Mouse (Mus musculus): Measurements from ENCODE around the gene 4933402J07Rik. TPM values are rescaled to one million over a fixed set of nuclear protein-coding genes. Genes with fewer than 3 reads are reported as not detected.

4933402J07Rik gene
- polyA plus RNA-seq, 2 experiments: not detected

GRCm38 (mm10) chr8:87602731-87603130 is 39.1 kb downstream of the 4933402J07Rik start:
- H3K27ac ChIP-seq (replicated peaks; ENCODE audit: low read depth, low read length): no peak overlapping the region
- H3K4me1 ChIP-seq (ENCODE audit: control insufficient read depth, insufficient read depth, low read length): no peaks in the 10 kb centered on the region
- H3K36me3 ChIP-seq (ENCODE audit: control insufficient read depth, insufficient read depth, low read length): no peaks in the 10 kb centered on the region
- DNase-seq (ENCODE audit: low spot score) (no peak), ATAC-seq (ENCODE audit: low FRiP score, low read depth) (no peak)
- no peak overlapping the region for H3K4me2 ChIP-seq (replicated peaks; ENCODE audit: low read depth, low read length, severe bottlenecking)
- no peak overlapping the region for H3K4me3 ChIP-seq (replicated peaks; ENCODE audit: low read length)
- H3K9ac ChIP-seq (ENCODE audit: low read depth, low read length, severe bottlenecking): no peak overlapping the region
- no peaks in the 10 kb centered on the region for H3K27me3 ChIP-seq (ENCODE audit: control insufficient read depth, insufficient read depth, low read length)
- 79% methylated on average over 2 of the region's 2 CpGs for WGBS
- no peak for TF ChIP-seq POLR2A (IDR thresholded peaks at IDR 0.05; ENCODE audit: borderline replicate concordance, extremely low read depth, insufficient read depth, insufficient read length)
- H3K9me3 ChIP-seq (ENCODE audit: control insufficient read depth, low read length): no peaks in the 10 kb centered on the region

GRCm38 (mm10) chr8:87609110-87609509 is 45.5 kb downstream of the 4933402J07Rik start:
- WGBS: 90% methylated on average over 7 of the region's 7 CpGs
- no peaks in the 10 kb centered on the region for H3K27me3 ChIP-seq (ENCODE audit: control insufficient read depth, insufficient read depth, low read length)
- H3K4me3 ChIP-seq (replicated peaks; ENCODE audit: low read length): no peak overlapping the region
- TF ChIP-seq POLR2A (IDR thresholded peaks at IDR 0.05; ENCODE audit: borderline replicate concordance, extremely low read depth, insufficient read depth, insufficient read length): no peak
- H3K4me2 ChIP-seq (replicated peaks; ENCODE audit: low read depth, low read length, severe bottlenecking): no peak overlapping the region
- no peak overlapping the region for H3K9ac ChIP-seq (ENCODE audit: low read depth, low read length, severe bottlenecking)
- ATAC-seq (ENCODE audit: low FRiP score, low read depth) (no peak), DNase-seq (ENCODE audit: low spot score) (no peak)
- H3K27ac ChIP-seq (replicated peaks; ENCODE audit: low read depth, low read length): no peak overlapping the region
- H3K9me3 ChIP-seq (ENCODE audit: control insufficient read depth, low read length): no peaks in the 10 kb centered on the region
- H3K4me1 ChIP-seq (ENCODE audit: control insufficient read depth, insufficient read depth, low read length): no peaks in the 10 kb centered on the region
- H3K36me3 ChIP-seq (ENCODE audit: control insufficient read depth, insufficient read depth, low read length): no peaks in the 10 kb centered on the region

GRCm38 (mm10) chr8:87609651-87610192 is 46.1 kb downstream of the 4933402J07Rik start:
- Histone ChIP-seq H3K4me1 (ENCODE audit: control insufficient read depth, insufficient read depth, low read length) (no peaks in the 10 kb centered on the region), H3K27me3 (ENCODE audit: control insufficient read depth, insufficient read depth, low read length) (no peaks in the 10 kb centered on the region), H3K9ac (ENCODE audit: low read depth, low read length, severe bottlenecking) (no peak overlapping the region), H3K27ac (replicated peaks; ENCODE audit: low read depth, low read length) (no peak overlapping the region), H3K36me3 (ENCODE audit: control insufficient read depth, insufficient read depth, low read length) (no peaks in the 10 kb centered on the region), H3K4me2 (replicated peaks; ENCODE audit: low read depth, low read length, severe bottlenecking) (no peak overlapping the region), H3K4me3 (replicated peaks; ENCODE audit: low read length) (no peak overlapping the region), H3K9me3 (ENCODE audit: control insufficient read depth, low read length) (no peaks in the 10 kb centered on the region)
- ATAC-seq (ENCODE audit: low FRiP score, low read depth) (no peak), DNase-seq (ENCODE audit: low spot score) (peak; percentile 4)
- WGBS: 88% methylated on average over 4 of the region's 4 CpGs
- no peak for TF ChIP-seq POLR2A (IDR thresholded peaks at IDR 0.05; ENCODE audit: borderline replicate concordance, extremely low read depth, insufficient read depth, insufficient read length)

- no peak for DNase-seq (ENCODE audit: low spot score)
- 91% methylated on average over 1 of the region's 1 CpGs for WGBS
- H3K27ac ChIP-seq (replicated peaks; ENCODE audit: low read depth, low read length): no peak overlapping the region
- no peak overlapping the region for H3K9ac ChIP-seq (ENCODE audit: low read depth, low read length, severe bottlenecking)
- no peaks in the 10 kb centered on the region for H3K36me3 ChIP-seq (ENCODE audit: control insufficient read depth, insufficient read depth, low read length)
- no peaks in the 10 kb centered on the region for H3K4me1 ChIP-seq (ENCODE audit: control insufficient read depth, insufficient read depth, low read length)
- no peak overlapping the region for H3K4me3 ChIP-seq (replicated peaks; ENCODE audit: low read length)
- H3K9me3 ChIP-seq (ENCODE audit: control insufficient read depth, low read length): no peaks in the 10 kb centered on the region
- no peak overlapping the region for H3K4me2 ChIP-seq (replicated peaks; ENCODE audit: low read depth, low read length, severe bottlenecking)
- ATAC-seq (ENCODE audit: low FRiP score, low read depth): no peak
- TF ChIP-seq POLR2A (IDR thresholded peaks at IDR 0.05; ENCODE audit: borderline replicate concordance, extremely low read depth, insufficient read depth, insufficient read length): no peak
- H3K27me3 ChIP-seq (ENCODE audit: control insufficient read depth, insufficient read depth, low read length): no peaks in the 10 kb centered on the region
Observed at GRCm38 (mm10) chr8:87613701-87614100, 50.0 kb downstream of the 4933402J07Rik start.

- no peak overlapping the region for H3K9ac ChIP-seq (ENCODE audit: low read depth, low read length, severe bottlenecking)
- TF ChIP-seq POLR2A (IDR thresholded peaks at IDR 0.05; ENCODE audit: borderline replicate concordance, extremely low read depth, insufficient read depth, insufficient read length): no peak
- no peaks in the 10 kb centered on the region for H3K36me3 ChIP-seq (ENCODE audit: control insufficient read depth, insufficient read depth, low read length)
- WGBS: 42% methylated on average over 7 of the region's 7 CpGs
- no peak for ATAC-seq (ENCODE audit: low FRiP score, low read depth)
- H3K9me3 ChIP-seq (ENCODE audit: control insufficient read depth, low read length): no peaks in the 10 kb centered on the region
- H3K27ac ChIP-seq (replicated peaks; ENCODE audit: low read depth, low read length): no peak overlapping the region
- H3K4me3 ChIP-seq (replicated peaks; ENCODE audit: low read length): no peak overlapping the region
- H3K4me2 ChIP-seq (replicated peaks; ENCODE audit: low read depth, low read length, severe bottlenecking): no peak overlapping the region
- no peak for DNase-seq (ENCODE audit: low spot score)
- H3K4me1 ChIP-seq (ENCODE audit: control insufficient read depth, insufficient read depth, low read length): no peaks in the 10 kb centered on the region
- no peaks in the 10 kb centered on the region for H3K27me3 ChIP-seq (ENCODE audit: control insufficient read depth, insufficient read depth, low read length)
Observed at GRCm38 (mm10) chr8:87619118-87619517, 55.5 kb downstream of the 4933402J07Rik start.

GRCm38 (mm10) chr8:87619529-87619928 is 55.9 kb downstream of the 4933402J07Rik start:
- Histone ChIP-seq H3K4me1 (ENCODE audit: control insufficient read depth, insufficient read depth, low read length) (no peaks in the 10 kb centered on the region), H3K9me3 (ENCODE audit: control insufficient read depth, low read length) (no peaks in the 10 kb centered on the region), H3K27me3 (ENCODE audit: control insufficient read depth, insufficient read depth, low read length) (no peaks in the 10 kb centered on the region), H3K9ac (ENCODE audit: low read depth, low read length, severe bottlenecking) (no peak overlapping the region), H3K4me2 (replicated peaks; ENCODE audit: low read depth, low read length, severe bottlenecking) (no peak overlapping the region), H3K4me3 (replicated peaks; ENCODE audit: low read length) (no peak overlapping the region), H3K36me3 (ENCODE audit: control insufficient read depth, insufficient read depth, low read length) (no peaks in the 10 kb centered on the region), H3K27ac (replicated peaks; ENCODE audit: low read depth, low read length) (no peak overlapping the region)
- TF ChIP-seq POLR2A (IDR thresholded peaks at IDR 0.05; ENCODE audit: borderline replicate concordance, extremely low read depth, insufficient read depth, insufficient read length): no peak
- ATAC-seq (ENCODE audit: low FRiP score, low read depth) (no peak), DNase-seq (ENCODE audit: low spot score) (no peak)
- WGBS: 66% methylated on average over 2 of the region's 2 CpGs

Measured in limb, embryonic 14.5 days (tissue).